Mouse (Mus musculus) right cerebral cortex, postnatal 14 days (tissue): ENCODE measurements at regions not wholly inside any gene's neighbourhood (a gene's known extent, or its start where the extent isn't known, plus 50 kb on each side); places are given as distances from the start of the nearest gene placed in this dataset.

Experiments
- DNase-seq: peaks from one replicate; pipeline ENCODE4 v3.0.0; 2022

DNA sequence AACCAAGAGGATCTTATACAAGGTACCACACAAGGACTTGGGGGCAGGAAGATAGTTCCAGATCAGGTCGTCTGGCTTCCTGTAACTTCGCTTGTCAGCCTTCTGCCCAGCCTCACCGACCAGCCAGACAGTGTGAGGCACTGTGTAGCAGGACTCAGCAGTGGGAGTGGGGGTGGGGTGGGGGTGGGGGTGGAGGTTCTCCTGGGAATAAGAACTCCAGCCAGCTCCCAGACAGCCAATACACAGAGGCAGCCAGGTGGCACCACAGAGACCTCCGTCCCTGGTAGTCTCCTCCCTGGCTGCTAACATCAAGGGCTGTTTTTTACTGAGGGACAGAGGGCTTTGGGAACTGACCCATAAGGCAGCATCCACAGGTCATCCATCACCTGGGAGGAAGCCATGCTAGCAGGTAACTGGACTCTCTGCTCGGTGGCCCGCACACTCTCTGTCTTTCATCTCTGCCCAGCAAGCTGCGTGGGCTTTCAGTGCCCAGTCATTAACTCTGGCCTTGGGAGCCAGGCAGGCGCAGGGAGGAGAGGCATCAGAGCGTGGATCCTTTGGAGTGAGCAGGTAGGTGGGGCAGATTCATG, 60.3 kb upstream of the Wnt4 start:
- DNase-seq = no peak

DNA sequence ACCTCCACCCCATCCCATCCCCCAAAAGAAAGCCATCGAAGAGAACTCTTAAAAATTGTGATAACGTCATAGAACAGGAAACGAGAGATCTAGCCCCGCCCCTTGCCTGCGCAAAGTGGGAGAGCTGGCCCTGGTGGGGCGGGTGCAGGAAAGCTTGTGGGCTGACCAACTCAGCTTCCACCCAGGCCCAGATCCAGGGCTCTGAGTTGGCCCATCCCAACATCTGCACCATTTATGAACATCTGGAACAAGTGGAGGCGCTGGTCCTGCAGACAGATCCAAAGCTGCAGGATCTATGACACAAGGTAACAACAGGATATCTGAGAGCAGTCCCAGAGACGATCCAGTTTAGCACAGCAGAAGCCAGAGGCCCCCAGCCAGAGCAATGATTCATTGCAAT, 62.7 kb upstream of the Wnt4 start:
- DNase-seq = no peak

- DNase-seq = no peak
Measured at GRCm38 (mm10) chr4:137212846-137213245, 64.4 kb upstream of the Wnt4 start.

DNA sequence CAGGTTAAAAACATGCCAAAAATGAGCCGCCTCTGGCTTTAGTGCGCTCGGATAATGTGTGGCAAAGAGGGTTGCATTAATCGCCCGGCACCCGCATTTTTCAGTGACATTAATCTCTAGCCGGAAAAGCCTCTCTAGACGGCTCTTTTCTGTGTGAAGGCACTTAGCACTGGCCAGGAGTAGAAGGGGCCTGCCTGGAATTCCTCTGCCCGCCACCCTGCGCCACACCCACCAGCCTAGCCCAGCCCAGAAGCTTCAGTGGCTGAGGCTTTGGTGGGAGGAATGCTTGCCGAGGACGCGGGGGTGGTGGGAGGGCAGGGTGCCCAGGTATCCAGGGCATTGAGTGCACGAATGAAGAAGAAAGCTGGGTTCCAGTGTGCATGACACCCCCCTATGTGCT, 65.2 kb upstream of the Wnt4 start:
- no peak for DNase-seq

- no peak for DNase-seq
Measured at GRCm38 (mm10) chr4:137211288-137211687, 66.0 kb upstream of the Wnt4 start.

- DNase-seq = no peak
Measured at GRCm38 (mm10) chr4:137210525-137210924, 66.8 kb upstream of the Wnt4 start.

DNA sequence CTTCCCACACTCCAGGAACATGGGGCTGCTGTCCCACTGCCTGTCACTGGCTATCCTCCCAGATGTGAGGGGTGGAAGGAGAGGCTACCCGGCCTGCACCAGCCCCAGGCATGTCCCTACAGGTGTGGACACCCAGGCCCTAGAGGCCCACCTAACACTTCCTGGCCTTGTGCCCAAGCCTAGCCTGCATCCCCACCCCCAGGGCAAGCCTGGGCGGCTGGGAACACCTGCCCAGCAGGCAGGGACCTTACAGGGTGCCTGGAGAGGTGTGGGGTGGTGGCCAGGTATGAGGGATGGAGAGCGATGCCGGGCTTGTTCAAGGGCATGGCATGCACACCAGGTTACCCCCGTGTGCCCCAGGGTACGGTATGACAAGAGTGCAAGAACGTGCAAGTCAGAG, 76.3 kb upstream of the Wnt4 start:
- DNase-seq = no peak

- DNase-seq = no peak
Measured at GRCm38 (mm10) chr4:137200426-137200825, 76.9 kb upstream of the Wnt4 start.

DNA sequence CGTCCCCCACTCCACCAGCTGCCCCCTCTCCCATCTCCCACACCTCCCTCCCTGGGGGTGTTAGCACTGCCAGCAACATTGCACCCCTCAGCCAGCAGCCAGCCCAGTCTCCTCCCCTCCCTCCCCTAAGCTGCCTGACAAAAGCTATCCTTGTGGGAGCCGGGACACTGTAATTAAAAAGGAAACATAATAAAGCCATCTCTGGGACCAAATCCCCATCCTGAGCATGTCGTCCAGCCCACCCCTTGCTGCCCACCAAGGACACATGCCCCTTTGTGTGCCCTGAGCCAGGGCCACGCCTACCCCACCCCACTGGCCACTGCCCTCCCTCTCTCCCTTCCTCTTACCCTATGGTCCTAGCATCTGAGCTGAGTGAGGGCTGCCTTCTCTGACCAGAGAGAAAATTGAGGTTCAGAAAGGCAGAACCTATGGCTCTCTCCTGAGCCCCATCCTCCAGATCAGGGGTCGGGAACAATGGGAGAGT, 80.8 kb upstream of the Wnt4 start:
- DNase-seq = no peak

GRCm38 (mm10) chr4:137194106-137194505, 83.2 kb upstream of the Wnt4 start:
- DNase-seq = no peak

DNA sequence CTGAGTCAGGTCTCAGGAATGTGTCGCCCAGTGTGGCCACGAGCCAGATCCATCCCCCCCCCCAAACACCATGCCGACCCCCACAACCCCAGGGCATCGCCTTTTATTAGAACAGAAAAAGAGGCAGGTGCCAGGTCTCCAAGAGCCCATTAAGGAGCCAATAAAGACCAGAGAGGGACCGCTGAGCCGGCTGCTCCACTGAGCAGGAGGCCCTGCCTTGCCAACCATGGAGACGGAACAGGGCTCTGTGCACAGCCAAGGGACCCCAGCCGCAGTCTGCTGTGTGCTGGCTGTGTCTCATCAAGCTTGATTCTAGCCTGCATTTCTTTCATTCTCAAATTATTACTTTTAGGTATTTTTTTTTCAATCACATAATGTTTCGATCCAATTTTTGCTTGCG, 86.7 kb upstream of the Wnt4 start:
- DNase-seq = no peak

DNA sequence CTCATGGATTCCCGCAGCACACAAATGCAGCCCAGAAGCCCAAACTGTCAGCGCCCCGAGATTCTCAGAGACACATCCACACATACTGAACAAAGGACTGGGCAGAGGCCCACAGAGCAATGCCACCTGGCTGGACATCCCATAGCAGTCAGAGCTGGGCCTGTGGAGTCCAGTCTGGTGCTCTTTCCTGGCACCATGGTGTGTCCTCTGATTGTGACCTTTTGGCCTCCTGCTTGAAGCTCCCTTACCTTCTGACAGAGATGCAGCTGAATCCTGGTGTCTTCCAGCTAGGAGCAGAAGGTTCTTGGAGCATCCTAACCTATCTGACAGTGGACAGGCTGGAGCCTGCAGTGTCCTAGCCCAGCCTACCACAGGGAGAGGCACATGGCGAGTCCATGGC, 87.5 kb upstream of the Wnt4 start:
- DNase-seq = no peak

DNA sequence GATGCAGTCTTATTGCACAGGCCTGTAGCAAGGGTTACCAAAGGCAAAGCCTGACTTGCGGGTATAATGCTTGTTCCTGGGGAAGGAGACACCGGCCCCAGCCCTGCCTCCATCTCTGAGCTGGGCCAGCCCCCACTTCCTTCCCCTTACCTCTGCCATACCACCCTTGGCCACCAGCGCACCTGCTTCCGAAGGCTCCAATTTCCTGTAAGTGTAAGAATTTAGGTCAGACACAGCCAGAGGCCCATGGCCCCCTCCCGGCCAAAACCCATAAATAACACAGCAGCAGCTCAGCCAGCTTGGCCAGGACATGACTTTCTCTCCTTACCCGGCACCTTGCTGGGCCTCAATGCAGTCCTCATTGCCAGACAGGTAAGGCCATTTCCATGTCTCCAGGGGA, 88.2 kb upstream of the Wnt4 start:
- DNase-seq = no peak

GRCm38 (mm10) chr4:137187592-137187991, 89.7 kb upstream of the Wnt4 start:
- no peak for DNase-seq

- DNase-seq = no peak
Measured at GRCm38 (mm10) chr4:137187051-137187450, 90.2 kb upstream of the Wnt4 start.

DNA sequence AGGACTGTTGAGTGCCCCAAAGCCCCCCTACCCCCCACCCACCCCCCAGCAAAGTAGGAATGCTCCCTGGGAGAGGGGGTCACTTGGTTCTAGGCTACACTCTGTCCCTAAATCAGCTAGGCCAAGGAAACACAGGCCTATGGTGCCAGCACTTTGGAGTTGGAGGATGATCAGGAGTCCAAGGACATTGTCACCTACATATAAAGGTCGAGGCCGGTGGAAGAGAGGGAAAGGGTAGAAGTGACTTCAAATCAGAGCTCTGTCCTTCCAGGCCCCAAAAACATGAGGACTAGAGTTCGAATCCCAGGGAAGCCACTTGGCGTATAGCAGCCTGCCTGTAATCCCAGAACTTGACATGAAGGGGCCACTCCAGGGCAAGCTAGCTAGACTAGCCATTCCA, 92.3 kb upstream of the Wnt4 start:
- no peak for DNase-seq

- no peak for DNase-seq
Measured at GRCm38 (mm10) chr4:137183181-137183850, 94.0 kb upstream of the Wnt4 start.

DNA sequence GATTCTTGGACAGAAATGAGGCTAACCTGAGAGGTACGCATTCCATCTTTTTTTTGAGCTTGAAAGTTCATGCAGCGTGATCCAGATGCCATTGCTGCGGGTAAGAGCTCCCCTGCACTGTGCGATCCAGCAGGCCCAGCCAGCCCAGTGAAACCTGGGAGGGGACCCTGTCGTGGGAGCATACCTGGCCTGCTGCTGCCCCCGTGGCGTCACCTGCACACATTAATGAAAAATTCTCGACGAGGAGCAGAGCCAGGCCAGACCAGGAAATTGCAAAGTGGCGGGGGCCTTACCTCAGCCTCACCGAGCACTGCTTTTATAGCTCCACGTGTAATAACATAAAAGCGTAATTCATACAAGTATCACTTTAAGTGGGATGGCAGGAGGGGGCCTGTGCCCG, 94.7 kb upstream of the Wnt4 start:
- no peak for DNase-seq

DNA sequence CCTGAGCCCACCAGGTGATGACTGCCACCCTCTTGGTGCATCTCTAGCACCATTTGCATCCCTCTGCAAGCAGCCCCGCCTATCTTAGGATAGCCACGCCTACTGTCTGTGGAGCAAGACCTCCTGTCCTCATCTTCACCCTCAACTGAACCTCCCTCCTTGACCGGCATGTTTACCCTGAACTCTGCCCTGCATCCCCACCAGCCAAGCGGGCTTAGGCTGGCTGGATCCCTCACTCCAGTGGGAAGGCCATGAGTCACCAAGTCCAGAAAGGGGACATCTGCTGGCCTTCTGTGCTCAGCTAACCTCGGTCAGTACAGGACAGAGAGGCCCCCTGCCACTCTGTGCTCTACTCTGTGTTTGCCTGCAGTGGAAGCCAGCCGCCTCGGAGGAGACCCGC, 96.0 kb upstream of the Wnt4 start:
- no peak for DNase-seq

DNA sequence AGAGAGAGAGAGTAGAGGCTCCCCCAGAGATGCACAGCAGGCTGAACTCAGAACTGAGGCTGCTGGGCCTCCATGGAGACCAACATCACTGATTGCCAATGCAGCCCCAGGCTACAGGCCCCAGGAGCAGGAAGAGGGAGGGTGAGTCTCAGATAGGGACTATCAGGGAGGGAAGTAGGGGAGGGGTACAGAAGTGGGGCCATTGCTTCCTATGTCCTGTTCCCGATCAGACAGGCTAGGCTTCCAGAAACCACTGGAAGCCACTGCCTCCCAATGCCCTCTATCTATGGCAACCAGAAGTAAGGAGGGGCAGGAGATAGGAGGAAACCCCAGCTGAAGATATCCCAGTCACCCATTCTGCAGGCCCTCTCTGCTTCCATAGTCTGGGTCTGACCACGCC, 97.2 kb upstream of the Wnt4 start:
- DNase-seq = no peak

DNA sequence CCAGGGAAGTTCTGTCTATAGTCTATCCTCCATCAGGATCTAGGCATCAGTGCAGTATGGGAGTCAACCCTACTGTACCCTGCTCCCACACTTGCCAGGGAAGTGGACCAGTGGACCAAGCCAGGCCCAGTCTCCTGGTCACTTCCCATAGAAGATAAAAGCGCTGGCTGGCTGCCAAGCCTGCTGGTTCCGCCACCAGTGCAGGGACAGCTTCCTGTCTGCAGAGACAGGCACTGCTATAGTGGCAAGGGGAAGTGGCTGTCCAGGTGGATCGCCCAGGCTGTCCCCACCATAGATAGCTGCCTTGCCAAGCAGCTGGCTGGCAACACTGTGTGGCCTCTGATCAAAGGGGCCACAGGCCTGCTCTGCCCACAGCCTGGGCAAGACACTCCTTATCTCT, 98.5 kb upstream of the Wnt4 start:
- peak; percentile 82 for DNase-seq

GRCm38 (mm10) chr4:137164933-137165332, 112.4 kb upstream of the Wnt4 start:
- no peak for DNase-seq

- peak; percentile 85 for DNase-seq
Measured at GRCm38 (mm10) chr4:137164429-137164828, 112.9 kb upstream of the Wnt4 start.

GRCm38 (mm10) chr4:137163962-137164361, 113.3 kb upstream of the Wnt4 start:
- DNase-seq = no peak

DNA sequence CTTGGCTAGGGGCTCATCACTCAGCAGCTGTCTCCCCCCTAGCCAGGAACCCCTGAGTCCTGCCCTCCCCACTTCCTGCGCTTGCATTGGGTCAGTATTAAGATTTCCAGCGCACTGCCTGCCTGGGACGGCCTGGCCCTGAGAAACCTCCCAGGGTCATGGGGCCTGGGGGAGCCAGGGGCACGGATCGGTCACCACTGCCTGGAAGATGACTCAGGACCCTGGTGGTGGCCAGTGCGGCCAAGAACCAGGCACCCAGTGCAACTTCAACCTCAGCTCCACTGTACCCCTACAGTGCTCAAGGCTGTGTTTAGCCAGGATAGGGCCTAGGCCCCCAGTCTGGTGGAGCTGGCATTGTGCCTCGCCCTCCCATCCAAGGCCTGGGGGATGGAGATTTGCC, 111.9 kb upstream of the Zbtb40 start:
- DNase-seq = no peak
